Mouse (Mus musculus): ENCODE data around the gene Siglece.
"Not testable (repeated sequence)": the region's sequence is repeated elsewhere in the genome, so short reads cannot be mapped to it uniquely, and the experiment has no call there.

Gene Siglece

DNA sequence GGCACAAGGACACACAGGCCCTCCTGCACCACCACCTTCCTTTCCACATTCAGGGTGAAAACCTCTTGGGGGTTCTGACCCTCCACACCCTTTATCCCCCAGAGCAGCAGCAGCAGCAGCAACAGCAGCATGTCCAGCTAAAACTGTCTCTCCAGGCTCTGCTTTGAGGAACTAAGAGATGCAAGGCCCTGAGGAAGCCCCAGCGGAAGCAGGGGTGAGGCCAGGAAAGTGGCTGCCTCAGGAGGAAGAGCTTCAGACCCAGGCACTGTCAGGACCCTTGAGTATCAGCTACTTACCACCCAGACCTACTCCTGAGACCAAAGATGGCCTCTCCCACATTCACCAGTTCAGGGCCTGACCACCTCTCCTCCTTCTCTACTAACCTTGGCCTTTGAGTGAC lies at the start of gene Siglece:
Gene Siglece, minus strand, starts transcription at position 160 of the 400 bp plus-strand sequence.
- no peak for DNase-seq

DNA sequence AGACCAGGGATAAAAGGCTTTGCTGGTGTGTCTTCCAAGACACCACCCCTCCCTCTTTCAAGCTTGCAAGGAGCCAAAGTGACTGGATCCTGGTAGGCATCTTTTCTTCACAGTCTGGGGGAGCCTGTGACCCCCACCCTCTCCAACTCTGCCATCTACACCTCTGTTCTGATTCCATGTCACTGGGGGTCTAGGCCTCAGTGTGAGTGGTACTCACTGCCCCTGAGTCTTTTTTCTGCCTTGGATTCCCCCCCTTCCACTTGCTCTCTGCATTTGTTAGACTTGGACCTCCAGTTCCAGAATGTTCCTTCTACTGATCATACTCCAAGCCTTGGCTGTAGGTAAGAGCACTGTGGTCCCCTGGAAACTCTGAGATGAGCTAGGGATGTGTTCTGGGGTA lies 30.2 kb upstream of the Siglece start, which contains the start of gene Klk14:
Gene Klk14, plus strand, starts transcription at position 301 of the 400 bp plus-strand sequence.
- DNase-seq, result no peak

DNA sequence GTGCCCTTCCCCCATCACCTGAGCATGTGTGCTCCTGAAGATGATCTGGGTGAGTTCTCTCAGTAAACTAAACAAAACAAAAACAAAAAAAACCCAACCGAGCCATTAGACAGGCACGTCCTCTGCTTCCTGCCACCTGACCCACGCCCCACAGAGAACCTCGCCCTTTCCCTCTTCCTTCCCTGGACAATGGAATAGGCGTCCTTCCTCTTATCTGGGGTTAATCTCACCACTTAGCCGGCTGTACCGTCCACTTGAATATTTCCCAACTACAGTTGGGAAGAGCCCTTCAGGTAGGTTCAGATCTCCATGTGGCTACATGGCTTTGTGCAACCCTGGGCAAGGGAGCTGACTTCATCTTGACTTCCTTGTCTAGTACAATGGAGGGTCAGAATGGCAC lies 25.1 kb upstream of the Siglece start:
- DNase-seq, result peak; percentile 36

DNA sequence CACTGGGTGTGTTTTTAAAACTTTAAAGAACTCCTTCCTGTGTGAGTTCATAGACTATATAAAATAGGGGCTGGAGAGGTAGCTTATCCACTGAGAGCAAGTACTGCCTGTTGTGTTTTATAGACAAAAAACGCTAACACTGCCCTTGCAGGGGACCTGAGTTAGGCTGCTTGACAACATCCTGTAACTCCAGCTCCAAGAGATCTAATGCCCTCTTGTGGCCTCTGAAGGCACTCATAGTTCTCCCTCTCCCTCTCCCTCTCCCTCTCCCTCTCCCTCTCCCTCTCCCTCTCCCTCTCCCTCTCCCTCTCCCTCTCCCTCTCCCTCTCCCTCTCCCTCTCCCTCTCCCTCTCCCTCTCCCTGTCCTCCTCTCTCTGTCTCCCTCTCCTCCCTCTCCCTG lies 22.6 kb upstream of the Siglece start:
- peak; percentile 31 for DNase-seq

DNA sequence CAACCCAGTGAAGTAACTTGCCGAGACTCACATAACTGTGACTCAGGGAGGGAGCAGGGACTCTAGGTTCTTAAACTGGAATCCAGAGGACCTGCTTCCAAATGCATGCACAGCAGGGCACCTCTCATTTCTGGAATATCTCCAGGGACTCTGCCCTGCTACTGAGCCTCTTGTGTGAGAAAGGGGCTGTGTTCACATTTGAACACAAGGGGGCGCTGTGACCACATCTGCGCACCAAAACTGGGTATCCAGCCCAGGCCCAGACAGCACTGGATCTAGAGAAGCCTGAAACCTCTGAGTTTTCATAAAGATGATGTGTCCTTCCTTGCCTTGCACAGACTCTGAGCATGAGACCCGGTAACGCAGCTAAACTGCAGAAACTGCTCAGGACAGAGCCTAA lies 21.0 kb upstream of the Siglece start:
- peak; percentile 77 for DNase-seq

DNA sequence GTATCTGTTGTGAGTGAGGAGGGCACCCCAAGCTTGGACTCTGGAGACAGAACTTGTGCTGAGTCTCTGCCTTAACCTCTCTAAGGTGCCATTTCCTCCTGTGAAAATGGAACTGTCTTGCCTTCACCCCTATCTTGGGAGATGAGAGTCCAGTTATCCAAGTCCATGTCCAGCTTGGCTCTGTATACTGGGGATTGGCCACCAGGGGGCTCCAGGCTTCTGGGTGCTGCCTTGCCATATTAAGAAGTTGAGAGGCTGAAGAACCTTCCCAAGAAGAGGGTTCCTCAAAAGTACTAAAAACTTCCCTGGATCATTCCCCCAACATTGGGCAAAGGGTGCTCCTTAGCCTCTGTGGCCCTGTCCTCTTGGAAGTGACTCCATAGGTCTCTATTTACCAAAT lies 18.6 kb upstream of the Siglece start:
- DNase-seq, result peak; percentile 64

DNA sequence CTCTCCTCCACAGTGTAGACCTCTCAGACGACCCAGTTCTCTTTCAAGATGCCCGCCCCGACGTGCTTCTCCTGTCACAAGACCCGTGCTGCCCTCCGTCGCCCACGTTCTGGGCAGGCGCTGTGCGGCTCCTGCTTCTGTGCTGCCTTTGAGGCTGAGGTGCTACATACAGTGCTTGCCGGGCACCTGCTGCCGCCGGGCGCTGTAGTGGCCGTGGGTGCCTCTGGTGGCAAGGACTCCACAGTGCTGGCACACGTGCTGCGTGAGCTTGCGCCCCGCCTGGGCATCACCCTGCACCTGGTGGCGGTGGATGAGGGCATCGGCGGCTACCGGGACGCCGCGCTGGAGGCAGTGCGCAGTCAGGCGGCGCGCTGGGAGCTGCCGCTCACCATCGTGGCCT lies 15.1 kb upstream of the Siglece start:
- DNase-seq, result no peak

DNA sequence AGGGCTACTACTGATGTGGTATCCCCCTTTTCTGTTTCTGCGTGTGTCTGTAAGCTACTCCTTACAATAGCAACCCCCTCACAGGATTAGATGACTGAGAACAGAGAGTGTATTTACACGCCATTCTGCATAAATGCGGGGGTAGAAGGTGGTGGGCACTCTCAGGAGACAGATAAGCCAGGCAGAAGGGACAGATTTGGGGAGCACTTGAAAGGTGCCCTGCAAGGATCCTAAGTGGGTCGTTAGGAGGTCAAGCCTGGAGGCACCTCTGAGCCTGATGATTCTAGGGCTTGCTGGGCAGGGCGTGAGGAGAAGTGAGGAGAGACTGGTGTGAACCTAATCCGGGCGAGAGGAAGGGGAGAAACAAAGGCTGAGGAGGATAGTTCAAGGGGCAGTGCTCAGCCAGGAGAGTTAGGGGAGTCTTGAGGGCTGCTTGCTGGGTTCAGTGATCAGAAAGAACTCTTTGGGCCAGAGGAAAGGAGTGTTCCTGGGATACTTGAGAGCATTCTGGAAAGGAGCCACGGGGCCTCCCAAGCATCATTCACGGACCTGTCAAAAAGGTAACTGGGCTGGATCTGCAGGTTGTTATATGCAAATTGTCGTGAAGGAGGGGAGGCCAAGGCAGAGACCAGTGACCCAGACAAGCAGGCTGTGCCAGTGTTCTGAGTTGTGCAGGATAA lies 12.8 kb upstream of the Siglece start:
- peak; percentile 27 for DNase-seq

DNA sequence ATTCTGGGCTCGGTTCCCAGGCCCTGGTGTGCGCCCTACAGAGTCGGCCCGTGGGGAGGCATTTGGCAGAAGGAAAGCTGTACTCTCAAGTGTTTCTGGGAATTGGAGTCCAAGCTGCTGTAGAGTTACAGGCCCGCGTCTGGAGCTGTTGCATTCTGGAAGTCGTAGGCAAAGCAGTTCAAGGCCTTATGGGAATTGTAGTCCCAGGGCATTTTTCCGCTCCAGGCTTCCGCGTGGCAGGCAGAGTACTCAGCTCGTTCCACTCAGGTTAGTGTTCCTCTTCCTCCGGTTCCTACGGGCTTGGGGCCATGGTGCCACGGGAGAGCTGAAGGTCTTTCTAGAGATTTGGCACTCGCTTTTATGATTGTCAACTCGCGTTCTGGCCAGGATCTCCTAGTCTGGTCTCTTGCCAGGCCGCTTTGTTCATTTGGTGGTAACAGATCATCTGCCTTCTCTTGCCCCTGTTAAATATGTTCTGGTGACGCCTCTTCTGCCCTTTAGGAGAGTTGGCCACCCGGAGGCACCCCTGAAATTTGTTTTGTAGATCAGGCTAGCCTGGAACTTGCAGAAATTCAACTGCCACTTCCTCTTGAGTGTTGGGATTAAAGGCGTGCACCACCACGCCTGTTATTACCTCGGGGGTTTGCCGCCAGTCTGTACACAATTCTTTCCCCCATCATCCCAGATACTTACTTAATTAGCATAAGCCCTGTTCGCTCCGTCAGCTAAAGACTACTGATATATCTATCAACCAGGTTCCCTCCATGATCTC lies 12.0 kb upstream of the Siglece start, which contains the start of gene Ctu1:
Gene Ctu1, plus strand, starts transcription at position 208 of the 772 bp plus-strand sequence.
- peak; percentile 95 for DNase-seq

DNA sequence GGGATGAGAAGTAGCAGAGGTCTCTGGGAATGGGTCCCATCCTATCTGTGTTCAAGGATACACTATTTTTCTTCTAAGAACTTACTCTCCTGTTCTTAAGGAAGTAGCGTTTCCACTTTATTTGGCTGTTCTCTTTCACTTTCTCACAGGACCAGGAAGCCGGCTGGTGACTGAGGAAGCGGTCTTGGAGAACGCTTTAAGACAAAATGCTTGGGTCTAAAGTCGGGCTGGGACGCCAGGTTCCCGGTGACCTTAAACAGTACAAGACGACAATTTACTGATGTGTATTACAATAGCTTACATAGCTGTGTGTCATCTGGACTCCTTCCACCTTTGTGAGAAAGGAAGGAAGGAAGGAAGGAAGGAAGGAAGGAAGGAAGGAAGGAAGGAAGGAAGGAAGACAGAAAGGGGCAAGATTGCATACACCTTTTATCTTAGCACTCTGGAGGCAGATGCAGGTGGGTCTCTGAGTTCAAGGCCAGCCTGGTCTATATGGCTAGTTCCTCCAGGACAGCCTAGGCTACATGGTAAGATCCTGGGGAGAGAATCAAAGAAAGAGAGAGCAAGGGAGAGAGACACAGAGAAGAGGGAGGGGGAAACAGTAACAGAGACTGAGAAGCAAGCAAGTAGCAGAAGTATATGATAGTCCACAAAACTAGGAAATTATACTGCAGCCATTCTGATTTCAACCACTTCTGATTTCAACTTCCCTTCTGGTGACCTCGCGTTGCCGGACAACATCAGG lies 11.3 kb upstream of the Siglece start:
- DNase-seq, result no peak

DNA sequence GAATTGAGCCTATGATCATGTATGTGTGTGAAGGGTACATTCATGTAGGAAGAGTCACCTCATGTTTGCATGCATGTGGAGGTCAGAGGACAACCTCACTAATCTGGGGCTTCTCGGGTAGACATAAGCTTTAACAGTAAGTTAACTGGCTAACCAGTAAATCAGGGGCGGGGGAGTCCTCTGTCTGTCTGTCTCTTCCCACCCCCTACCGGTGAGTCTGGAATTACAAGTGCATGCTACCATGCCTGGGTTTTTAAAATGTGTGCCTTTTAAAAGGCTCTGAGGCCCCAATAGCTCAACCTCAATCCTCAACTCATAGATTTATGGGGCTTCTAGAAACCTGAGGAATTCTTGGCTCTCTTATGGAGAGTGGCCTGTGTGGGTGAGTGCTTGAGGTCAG lies 8.6 kb upstream of the Siglece start:
- DNase-seq, result peak; percentile 18

DNA sequence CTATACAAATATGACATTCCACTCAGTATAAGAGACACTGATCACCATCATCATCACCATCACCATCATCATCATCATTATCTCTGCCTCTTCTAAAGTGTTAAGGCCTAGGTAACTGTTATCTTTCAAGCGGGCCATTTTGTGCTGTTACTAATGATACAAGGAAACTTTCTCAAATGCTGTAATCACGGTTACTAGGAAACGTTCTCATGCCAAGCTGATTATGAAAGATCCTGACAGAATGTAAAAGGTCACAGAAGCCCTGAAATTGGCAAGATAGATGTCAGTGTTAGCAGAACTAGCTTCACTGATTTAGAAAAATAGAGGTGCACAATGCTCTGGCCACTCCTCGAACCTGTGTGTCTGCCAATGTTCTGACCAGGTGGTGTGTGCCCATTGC lies 7.3 kb upstream of the Siglece start:
- DNase-seq, result not testable (repeated sequence)

DNA sequence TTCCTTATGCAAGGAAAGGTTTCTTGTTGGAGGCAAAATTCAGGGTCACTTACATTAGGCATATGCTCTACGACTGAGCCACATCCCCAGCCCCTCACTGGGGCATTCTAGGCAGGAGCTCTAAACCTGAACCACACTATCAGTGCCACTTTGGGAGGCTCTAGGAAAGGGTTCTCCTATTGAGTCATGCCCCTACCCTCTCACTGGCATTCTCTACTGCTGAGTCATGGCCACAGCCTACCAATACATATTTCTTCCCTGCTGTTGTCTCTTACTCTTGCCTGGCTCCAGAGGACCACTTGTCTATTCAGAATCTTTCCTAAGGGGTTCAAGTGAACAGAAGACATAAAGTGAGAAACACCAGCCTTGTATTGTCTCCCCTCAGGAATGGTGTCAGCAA lies 2.8 kb upstream of the Siglece start:
- no peak for DNase-seq

DNA sequence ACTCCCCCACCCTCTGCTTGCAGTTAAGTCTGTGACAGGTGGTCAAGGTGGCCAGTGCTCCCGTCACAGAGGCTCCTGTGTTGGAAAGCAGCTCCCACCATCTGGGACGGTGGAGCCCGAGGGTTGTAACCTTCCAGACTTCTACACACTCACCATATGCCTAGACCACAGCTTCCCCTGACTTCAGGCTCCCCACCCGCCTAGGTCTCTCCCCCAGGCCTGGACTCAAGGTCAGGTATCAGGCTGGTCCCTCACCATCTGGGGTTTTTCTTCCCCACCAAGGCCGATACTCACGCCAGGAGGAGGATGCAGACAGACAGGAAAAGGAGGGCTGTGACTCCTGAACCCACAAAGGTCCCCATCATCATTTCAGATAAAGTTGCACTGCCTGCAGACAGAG lies 3.7 kb downstream of the Siglece start:
- no peak for DNase-seq

DNA sequence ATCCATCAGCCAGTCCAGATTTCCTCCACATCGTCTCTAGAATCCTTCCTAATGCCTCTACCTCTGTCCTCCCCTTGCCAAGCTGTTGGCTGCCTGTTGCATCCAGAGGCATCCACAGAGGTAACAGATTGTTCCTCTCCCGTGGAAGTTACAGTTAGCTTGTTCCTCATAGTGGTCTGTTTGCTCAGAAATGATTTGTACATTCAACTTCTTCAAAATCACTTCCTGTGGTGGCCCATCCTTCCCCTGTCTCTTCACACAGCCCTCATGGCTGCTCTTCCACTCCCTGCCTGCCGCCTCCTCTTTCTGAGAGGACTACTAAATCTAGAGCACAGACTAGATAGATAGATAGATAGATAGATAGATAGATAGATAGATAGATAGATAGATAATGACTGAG lies 5.4 kb downstream of the Siglece start:
- no peak for DNase-seq

DNA sequence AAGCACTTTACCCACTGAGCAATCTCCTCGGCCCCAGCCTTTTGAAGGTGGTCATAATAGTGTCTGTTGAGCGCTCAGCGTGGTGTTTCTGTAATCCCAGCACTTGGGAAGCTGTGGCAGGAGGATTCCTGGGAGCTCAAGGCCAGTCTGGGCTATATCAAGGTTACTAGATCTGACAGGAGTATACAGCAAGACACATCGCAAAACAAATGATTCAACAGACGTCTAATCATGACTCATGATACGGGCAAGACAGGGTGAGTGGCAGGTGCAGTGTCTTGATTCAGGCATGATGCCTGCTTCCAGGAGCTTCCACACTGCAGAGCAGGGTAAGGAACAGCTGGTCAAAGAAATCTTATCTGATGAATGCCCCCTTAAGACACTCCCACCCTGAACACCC lies 7.3 kb downstream of the Siglece start:
- DNase-seq, result no peak

DNA sequence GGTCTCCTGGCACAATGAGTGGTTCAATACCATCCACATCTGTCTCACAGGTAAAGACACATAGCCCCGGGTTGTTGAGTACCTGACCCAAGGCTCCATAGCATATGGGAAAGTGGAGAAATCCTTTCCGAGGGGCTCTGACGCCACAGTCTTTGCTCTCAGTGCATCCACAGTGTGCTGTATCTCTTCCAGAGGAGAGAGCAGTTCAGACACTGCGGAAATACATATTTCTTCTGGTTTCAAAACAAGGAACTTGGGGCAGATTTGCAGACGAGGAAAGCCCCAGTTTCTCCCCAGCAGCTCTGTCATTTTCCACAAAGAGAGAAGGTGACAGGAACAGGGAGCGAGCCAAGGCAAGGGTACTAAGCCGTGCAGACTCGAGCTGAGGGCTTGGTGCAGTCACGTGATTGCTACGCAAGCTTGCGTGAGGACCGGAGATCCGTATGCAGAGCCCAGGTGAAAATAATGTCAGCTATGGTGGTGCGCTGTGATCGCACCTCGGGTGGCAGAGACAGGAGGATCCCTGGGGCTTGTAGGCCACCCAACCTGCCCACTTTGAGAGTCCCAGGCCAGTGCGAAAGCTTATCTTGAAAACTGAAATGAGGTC lies 16.8 kb downstream of the Siglece start:
- DNase-seq, result no peak

DNA sequence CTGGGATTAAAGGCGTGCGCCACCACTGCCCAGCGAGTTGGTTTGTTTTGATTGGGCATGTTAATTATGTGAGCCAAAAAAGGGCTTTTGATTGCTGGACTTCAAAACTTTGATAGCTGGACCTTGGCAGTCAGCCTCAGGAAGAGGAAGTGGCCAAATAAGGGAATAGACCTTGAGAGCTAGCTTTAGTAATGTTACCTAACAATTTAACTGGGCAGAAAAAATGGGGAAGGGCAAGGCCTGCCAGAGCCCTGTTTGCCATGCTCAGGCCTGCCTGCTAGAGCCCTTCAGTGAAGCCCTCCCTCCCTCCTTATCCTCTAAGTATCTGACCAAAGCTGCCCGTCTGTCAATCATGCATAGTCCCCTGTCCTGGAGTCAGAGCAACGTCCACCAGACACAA lies 17.4 kb downstream of the Siglece start:
- DNase-seq, result peak; percentile 16

DNA sequence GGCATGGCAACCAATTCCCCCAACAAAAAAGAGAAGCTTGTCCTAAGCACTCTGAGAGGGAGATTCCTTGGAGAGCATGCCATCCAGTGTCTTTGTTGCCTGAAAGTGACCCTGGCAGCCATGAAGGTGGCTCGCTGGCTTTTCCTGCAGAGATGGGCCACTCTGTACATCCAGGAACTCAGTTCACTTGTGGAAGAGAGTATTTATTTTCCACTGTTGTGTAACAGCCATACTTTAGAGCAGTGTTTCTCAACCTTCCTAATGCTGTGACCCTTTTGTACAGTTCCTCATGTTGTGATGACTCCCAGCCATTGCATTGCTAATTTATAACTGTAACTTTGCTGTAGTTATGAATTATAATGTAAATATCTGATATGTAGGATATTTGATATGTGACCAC lies 22.8 kb downstream of the Siglece start:
- no peak for DNase-seq

DNA sequence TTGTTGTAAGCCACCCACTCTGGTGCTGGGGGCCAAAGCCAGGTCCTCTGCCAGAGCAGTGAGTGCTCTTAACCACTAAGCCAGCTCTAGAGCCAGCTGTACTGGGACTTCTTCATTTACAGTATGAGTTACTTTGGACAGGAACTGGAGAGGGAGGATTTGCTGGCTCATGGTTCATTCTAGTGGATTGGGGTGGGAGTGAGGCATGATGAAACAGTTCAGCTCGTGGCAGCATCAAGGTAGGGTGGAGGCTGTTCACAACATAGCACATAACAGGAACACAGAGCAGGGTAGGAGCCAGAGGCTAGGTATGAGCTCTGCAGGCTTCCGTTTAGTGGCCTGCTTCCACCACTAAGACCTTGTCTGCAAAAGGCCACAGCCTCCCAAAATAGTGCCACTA lies 23.8 kb downstream of the Siglece start:
- no peak for DNase-seq

DNA sequence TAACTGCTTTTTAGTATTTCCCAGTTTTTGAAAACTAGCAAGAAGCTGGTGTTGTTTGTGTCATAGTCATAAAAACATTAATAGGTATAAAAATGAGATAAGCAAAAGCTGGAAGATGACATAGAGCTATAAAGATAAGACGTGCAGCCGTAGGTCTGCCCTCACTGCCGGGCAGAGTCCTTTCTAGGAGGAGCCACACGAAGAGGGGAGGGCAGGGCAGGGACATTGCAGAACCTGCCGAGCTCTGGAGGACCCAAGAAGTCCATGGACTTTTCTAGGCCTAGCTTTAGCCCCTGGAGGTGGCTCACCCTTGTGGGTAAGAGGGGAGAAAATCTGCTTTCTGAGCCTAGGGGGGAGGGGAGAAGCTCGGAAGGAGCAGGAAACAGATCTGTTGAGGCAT lies 25.5 kb downstream of the Siglece start, which contains the start of gene Ceacam18:
Gene Ceacam18, plus strand, starts transcription at position 208 of the 400 bp plus-strand sequence.
- no peak for DNase-seq

DNA sequence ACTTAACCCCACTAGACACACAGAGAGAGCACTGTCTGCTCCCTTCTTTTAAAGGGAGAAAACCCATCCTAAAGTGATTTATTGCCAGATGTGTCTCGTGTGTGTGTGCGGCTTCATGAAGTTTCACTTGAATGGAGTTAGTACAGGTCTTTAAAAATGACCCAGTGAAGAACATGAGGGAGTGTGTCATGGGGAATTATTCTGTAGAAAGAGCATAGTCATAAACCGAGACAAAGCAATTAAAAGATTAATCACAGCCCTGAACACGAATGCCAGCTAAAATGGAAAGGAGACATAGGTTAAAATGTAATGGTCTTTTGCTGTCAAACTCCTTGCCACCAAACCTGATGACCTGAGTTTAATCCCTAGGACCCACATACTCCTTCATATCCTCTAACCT lies 26.0 kb downstream of the Siglece start:
- no peak for DNase-seq

DNA sequence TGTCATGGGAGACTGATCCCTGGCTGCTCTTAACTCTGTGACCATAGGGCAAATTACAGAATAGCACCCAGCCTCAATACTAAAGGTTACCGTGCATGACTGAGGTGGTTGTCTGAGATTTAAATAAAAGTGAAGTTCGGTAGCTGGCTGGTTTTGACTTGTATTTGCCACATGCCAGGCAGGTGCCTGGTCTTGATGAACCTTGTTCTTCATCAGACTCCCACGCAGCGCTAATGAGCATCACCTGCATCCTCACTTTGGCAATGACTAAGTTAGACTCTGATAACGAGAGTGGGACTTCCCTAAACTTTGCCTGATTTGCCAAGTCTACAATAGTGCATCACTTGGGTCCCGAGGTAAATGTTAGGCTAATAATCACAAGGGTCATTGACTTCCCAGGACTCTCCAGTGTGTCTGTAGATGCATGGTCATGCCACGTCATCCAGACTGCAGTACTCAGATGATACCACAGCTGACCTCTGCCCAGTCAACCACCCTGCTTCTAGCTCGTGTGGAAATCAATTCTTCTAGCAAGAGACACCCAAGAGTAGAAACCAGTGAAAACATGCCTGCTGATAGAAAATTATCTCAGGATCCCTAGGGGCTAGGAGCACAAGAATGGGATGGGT lies 34.1 kb downstream of the Siglece start:
- DNase-seq, result no peak

Measured in lung, postnatal 10 days (tissue).